Mouse (Mus musculus): ENCODE data around the gene Nptxr.

Gene Nptxr

GRCm38 (mm10) chr15:79827061-79827777 lies 22.7 kb upstream of the Nptxr start:
- no peak for TF ChIP-seq GATA4 (IDR thresholded peaks at IDR 0.05; ENCODE audit: insufficient replicate concordance, low read length)

GRCm38 (mm10) chr15:79826221-79826935 lies 21.8 kb upstream of the Nptxr start:
- TF ChIP-seq GATA4 (IDR thresholded peaks at IDR 0.05; ENCODE audit: insufficient replicate concordance, low read length): no peak

GRCm38 (mm10) chr15:79825146-79825825 lies 20.7 kb upstream of the Nptxr start:
- no peak for TF ChIP-seq GATA4 (IDR thresholded peaks at IDR 0.05; ENCODE audit: insufficient replicate concordance, low read length)

GRCm38 (mm10) chr15:79823588-79824280 lies 19.2 kb upstream of the Nptxr start:
- no peak for TF ChIP-seq GATA4 (IDR thresholded peaks at IDR 0.05; ENCODE audit: insufficient replicate concordance, low read length)

GRCm38 (mm10) chr15:79822265-79823199 lies 18.0 kb upstream of the Nptxr start:
- TF ChIP-seq GATA4 (IDR thresholded peaks at IDR 0.05; ENCODE audit: insufficient replicate concordance, low read length): no peak

GRCm38 (mm10) chr15:79818325-79818724 lies 13.8 kb upstream of the Nptxr start:
- TF ChIP-seq GATA4 (IDR thresholded peaks at IDR 0.05; ENCODE audit: insufficient replicate concordance, low read length): no peak

GRCm38 (mm10) chr15:79813666-79814258 lies 9.2 kb upstream of the Nptxr start:
- TF ChIP-seq GATA4 (IDR thresholded peaks at IDR 0.05; ENCODE audit: insufficient replicate concordance, low read length): no peak

GRCm38 (mm10) chr15:79810997-79811396 lies 6.4 kb upstream of the Nptxr start:
- no peak for TF ChIP-seq GATA4 (IDR thresholded peaks at IDR 0.05; ENCODE audit: insufficient replicate concordance, low read length)

GRCm38 (mm10) chr15:79810061-79810460 lies 5.5 kb upstream of the Nptxr start:
- no peak for TF ChIP-seq GATA4 (IDR thresholded peaks at IDR 0.05; ENCODE audit: insufficient replicate concordance, low read length)

GRCm38 (mm10) chr15:79808658-79809057 lies 4.1 kb upstream of the Nptxr start:
- no peak for TF ChIP-seq GATA4 (IDR thresholded peaks at IDR 0.05; ENCODE audit: insufficient replicate concordance, low read length)

- TF ChIP-seq GATA4 (IDR thresholded peaks at IDR 0.05; ENCODE audit: insufficient replicate concordance, low read length): no peak
These were observed 3.5 kb upstream of the Nptxr start for GRCm38 (mm10) chr15:79808114-79808513.

GRCm38 (mm10) chr15:79807050-79807449 lies 2.5 kb upstream of the Nptxr start:
- no peak for TF ChIP-seq GATA4 (IDR thresholded peaks at IDR 0.05; ENCODE audit: insufficient replicate concordance, low read length)

GRCm38 (mm10) chr15:79805246-79805645 lies 680 bp upstream of the Nptxr start:
- TF ChIP-seq GATA4 (IDR thresholded peaks at IDR 0.05; ENCODE audit: insufficient replicate concordance, low read length): no peak
